Mouse (Mus musculus) heart, embryonic 12.5 days (tissue): ENCODE measurements around the gene Sugp1. TPM values are rescaled to one million over a fixed set of nuclear protein-coding genes. Genes with fewer than 3 reads are reported as not detected.

Experiments used
- ATAC-seq: fragments of 200-750 bp; cut with Nextera tagmentation; 2 replicates; pipeline ENCODE4 v1.8.0; 2017; ENCODE audit warnings: moderate TSS enrichment, moderate library complexity; ENCODE audit not compliant: insufficient number of reproducible peaks, low FRiP score
- H3K27ac ChIP-seq: fragments of 300-500 bp; sonication (generic); 2 replicates; pipeline ENCODE4 v1.5.1; 2016; ENCODE audit warnings: mild to moderate bottlenecking, moderate library complexity; ENCODE audit not compliant: poor library complexity, severe bottlenecking
- H3K27me3 ChIP-seq: fragments of 300-500 bp; sonication (generic); replicated peaks from 2 replicates; pipeline ENCODE4 v1.6.1; 2016; ENCODE audit warnings: mild to moderate bottlenecking, moderate library complexity
- H3K36me3 ChIP-seq: fragments of 300-500 bp; sonication (generic); 2 replicates; pipeline ENCODE4 v1.6.1; 2016; ENCODE audit warnings: mild to moderate bottlenecking, moderate library complexity
- H3K4me1 ChIP-seq: fragments of 300-500 bp; sonication (generic); replicated peaks from 2 replicates; pipeline ENCODE4 v1.6.1; 2016; ENCODE audit warnings: mild to moderate bottlenecking
- H3K4me2 ChIP-seq: fragments of 300-500 bp; sonication (generic); 2 replicates; pipeline ENCODE4 v1.6.1; 2016; ENCODE audit warnings: mild to moderate bottlenecking, moderate library complexity
- H3K4me3 ChIP-seq: fragments of 300-500 bp; sonication (generic); 2 replicates; pipeline ENCODE4 v1.5.1; 2016; ENCODE audit warnings: mild to moderate bottlenecking
- H3K9ac ChIP-seq: fragments of 300-500 bp; sonication (generic); 2 replicates; pipeline ENCODE4 v1.6.1; 2016; ENCODE audit warnings: mild to moderate bottlenecking, moderate library complexity
- H3K9me3 ChIP-seq: fragments of 300-500 bp; sonication (generic); replicated peaks from 2 replicates; pipeline ENCODE4 v1.6.1; 2016; ENCODE audit warnings: mild to moderate bottlenecking, moderate library complexity
- WGBS: fragments of 180-500 bp; shearing (Covaris S2); methylation state at CpG from one replicate; pipeline ENCODE4 v1.1.7; 2016; 5-methylcytosine and 5-hydroxymethylcytosine counted together
- polyA plus RNA-seq: library from polyadenylated mRNA; unstranded; fragments of >200 nt; fragmentation: Nextera tagmentation; extraction: Ambion mirVana; gene quantifications from 2 replicates; pipeline ENCODE4 v1.2.1, GENCODE M21; 2016

Sugp1 gene
- polyA plus RNA-seq, 1 experiment from 2014 or later = 32.7 TPM

GRCm38 (mm10) chr8:70087237-70087636 is 44.6 kb downstream of the Sugp1 start:
- Histone ChIP-seq H3K27ac (no peak overlapping the region), H3K4me1 (peaks cover 24% of the 10 kb centered on the region), H3K27me3 (peaks cover 99% of the 10 kb centered on the region), H3K9ac (no peak overlapping the region), H3K9me3 (no peaks in the 10 kb centered on the region), H3K4me3 (no peak overlapping the region), H3K36me3 (no peaks in the 10 kb centered on the region), H3K4me2 (no peak overlapping the region)
- ATAC-seq = no peak
- WGBS = 5% methylated on average over 7 of the region's 7 CpGs

- Histone ChIP-seq H3K4me1 (peaks cover 24% of the 10 kb centered on the region), H3K36me3 (no peaks in the 10 kb centered on the region), H3K4me2 (peak overlapping the region; percentile 67), H3K9ac (peak overlapping the region; percentile 22; the same call in 1 of the 2 replicates), H3K4me3 (peak overlapping the region; percentile 36), H3K9me3 (no peaks in the 10 kb centered on the region), H3K27me3 (peaks cover 91% of the 10 kb centered on the region), H3K27ac (no peak overlapping the region)
- no peak for ATAC-seq
- 4% methylated on average over 56 of the region's 56 CpGs for WGBS
These were observed 45.4 kb downstream of the Sugp1 start for GRCm38 (mm10) chr8:70087836-70088650.

- WGBS = 60% methylated on average over 9 of the region's 9 CpGs
- Histone ChIP-seq H3K9me3 (no peaks in the 10 kb centered on the region), H3K4me1 (peaks cover 10% of the 10 kb centered on the region), H3K4me3 (no peak overlapping the region), H3K4me2 (no peak overlapping the region), H3K27me3 (peaks cover 91% of the 10 kb centered on the region), H3K9ac (no peak overlapping the region), H3K36me3 (no peaks in the 10 kb centered on the region), H3K27ac (no peak overlapping the region)
- no peak for ATAC-seq
These were observed 46.8 kb downstream of the Sugp1 start for GRCm38 (mm10) chr8:70089296-70089960.

GRCm38 (mm10) chr8:70092786-70093185 is 50.2 kb downstream of the Sugp1 start:
- 53% methylated on average over 8 of the region's 8 CpGs for WGBS
- ATAC-seq = no peak
- H3K27me3 ChIP-seq = peaks cover 72% of the 10 kb centered on the region
- H3K9me3 ChIP-seq = no peaks in the 10 kb centered on the region; the same call in 1 of the 2 replicates
- H3K4me2 ChIP-seq = no peak overlapping the region
- H3K27ac ChIP-seq = no peak overlapping the region
- no peak overlapping the region for H3K9ac ChIP-seq
- H3K4me1 ChIP-seq = peaks cover 6% of the 10 kb centered on the region
- H3K36me3 ChIP-seq = no peaks in the 10 kb centered on the region
- H3K4me3 ChIP-seq = no peak overlapping the region

- no peak overlapping the region for H3K4me2 ChIP-seq
- H3K9me3 ChIP-seq = no peaks in the 10 kb centered on the region; the same call in 1 of the 2 replicates
These were observed 56.7 kb downstream of the Sugp1 start for GRCm38 (mm10) chr8:70099276-70099675.

GRCm38 (mm10) chr8:70100241-70100640 is 57.6 kb downstream of the Sugp1 start:
- peaks cover 40% of the 10 kb centered on the region for H3K27me3 ChIP-seq
- peaks cover 6% of the 10 kb centered on the region; the same call in 1 of the 2 replicates for H3K4me1 ChIP-seq
- no peak for ATAC-seq
- H3K36me3 ChIP-seq = no peaks in the 10 kb centered on the region
- H3K9me3 ChIP-seq = no peaks in the 10 kb centered on the region; the same call in 1 of the 2 replicates
- WGBS = 73% methylated on average over 8 of the region's 8 CpGs
- H3K4me3 ChIP-seq = no peak overlapping the region
- H3K9ac ChIP-seq = no peak overlapping the region
- H3K27ac ChIP-seq = no peak overlapping the region
- H3K4me2 ChIP-seq = no peak overlapping the region

More at GRCm38 (mm10) chr8:70099276-70099675, 56.7 kb downstream of the Sugp1 start:
- no peak overlapping the region for H3K27ac ChIP-seq
- H3K9ac ChIP-seq = no peak overlapping the region
- H3K27me3 ChIP-seq = peaks cover 42% of the 10 kb centered on the region
- no peak overlapping the region for H3K4me3 ChIP-seq
- 66% methylated on average over 8 of the region's 8 CpGs for WGBS
- ATAC-seq = no peak
- H3K36me3 ChIP-seq = no peaks in the 10 kb centered on the region
- peaks cover 1% of the 10 kb centered on the region; the same call in 1 of the 2 replicates for H3K4me1 ChIP-seq

- Histone ChIP-seq H3K27ac (no peak overlapping the region), H3K4me3 (no peak overlapping the region), H3K9me3 (no peaks in the 10 kb centered on the region), H3K4me1 (peaks cover 6% of the 10 kb centered on the region; the same call in 1 of the 2 replicates), H3K27me3 (peaks cover 60% of the 10 kb centered on the region), H3K4me2 (no peak overlapping the region), H3K9ac (no peak overlapping the region), H3K36me3 (no peaks in the 10 kb centered on the region)
- 13% methylated on average over 6 of the region's 6 CpGs for WGBS
- ATAC-seq = no peak; the same call in 1 of the 2 replicates
These were observed 61.9 kb downstream of the Sugp1 start for GRCm38 (mm10) chr8:70104506-70104905.

GRCm38 (mm10) chr8:70104922-70105321 is 62.3 kb downstream of the Sugp1 start:
- Histone ChIP-seq H3K9ac (no peak overlapping the region), H3K4me1 (peaks cover 6% of the 10 kb centered on the region; the same call in 1 of the 2 replicates), H3K27me3 (peaks cover 60% of the 10 kb centered on the region), H3K4me3 (no peak overlapping the region), H3K36me3 (no peaks in the 10 kb centered on the region), H3K4me2 (no peak overlapping the region), H3K27ac (no peak overlapping the region), H3K9me3 (no peaks in the 10 kb centered on the region)
- no peak for ATAC-seq
- 74% methylated on average over 7 of the region's 7 CpGs for WGBS

- peaks cover 98% of the 10 kb centered on the region for H3K27me3 ChIP-seq
- H3K27ac ChIP-seq = no peak overlapping the region
- WGBS = 73% methylated on average over 2 of the region's 2 CpGs
- H3K4me3 ChIP-seq = no peak overlapping the region
- no peaks in the 10 kb centered on the region for H3K9me3 ChIP-seq
- H3K9ac ChIP-seq = no peak overlapping the region
- no peak overlapping the region for H3K4me2 ChIP-seq
- ATAC-seq = no peak
- H3K4me1 ChIP-seq = no peaks in the 10 kb centered on the region
- no peaks in the 10 kb centered on the region for H3K36me3 ChIP-seq
These were observed 67.8 kb downstream of the Sugp1 start for GRCm38 (mm10) chr8:70110451-70110850.

GRCm38 (mm10) chr8:70111192-70111795 is 68.7 kb downstream of the Sugp1 start:
- 43% methylated on average over 23 of the region's 23 CpGs for WGBS
- Histone ChIP-seq H3K36me3 (no peaks in the 10 kb centered on the region), H3K4me3 (no peak overlapping the region), H3K4me2 (no peak overlapping the region), H3K27ac (no peak overlapping the region), H3K9me3 (no peaks in the 10 kb centered on the region), H3K4me1 (no peaks in the 10 kb centered on the region), H3K9ac (no peak overlapping the region), H3K27me3 (peaks cover 100% of the 10 kb centered on the region)
- ATAC-seq = no peak
